10 mouse cellular contexts compared by ENCODE assay signal in the genomic region with DNA sequence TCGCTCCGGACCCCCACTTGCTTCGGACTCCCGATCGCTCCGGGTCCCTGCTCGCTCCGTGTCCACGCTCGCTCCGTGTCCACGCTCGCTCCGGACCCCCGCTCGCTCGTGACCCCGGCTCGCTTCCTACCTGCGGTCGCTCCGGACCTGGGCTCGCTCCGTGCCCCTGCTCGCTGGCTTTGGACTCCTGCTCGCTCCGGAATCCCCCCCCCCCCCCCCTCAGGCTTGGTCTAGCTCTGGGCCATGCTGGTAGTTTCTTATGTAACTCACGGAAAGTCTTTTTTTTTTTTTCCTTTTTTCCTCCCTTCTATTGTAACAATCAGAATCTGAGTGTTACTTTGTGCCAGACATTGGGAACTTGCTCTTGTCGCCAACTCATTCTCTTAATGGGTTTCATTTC. TPM values are rescaled to one million over a fixed set of nuclear protein-coding genes. Genes with fewer than 3 reads are reported as not detected.
DNase-seq lines count a peak whose midpoint lies in the region; ATAC-seq lines count a peak whose summit lies in the region.
"Had no signal": no experiment of that assay in that cellular context is flagged by ENCODE, and none has a peak within 500 bp of the region (broad histone marks: within the 10 kb centered on the region; RNA-seq: fewer than 3 reads in every experiment).

No protein-coding gene starts in this region.

- no peaks in the 10 kb centered on the region for H3K9me3 ChIP-seq in embryonic facial prominence, embryonic 15.5 days (replicated peaks)
- H3K9me3 ChIP-seq in intestine, embryonic 15.5 days: no peaks in the 10 kb centered on the region
- H3K9me3 ChIP-seq in neural tube, embryonic 12.5 days: no peaks in the 10 kb centered on the region

- H3K9ac ChIP-seq in embryonic facial prominence, embryonic 15.5 days: no peak overlapping the region
- peak overlapping the region; percentile 20; the same call in 1 of the 2 replicates for H3K9ac ChIP-seq in intestine, embryonic 15.5 days
- peak overlapping the region; percentile 35; the same call in 1 of the 2 replicates for H3K9ac ChIP-seq in neural tube, embryonic 12.5 days

- DNase-seq in kidney, postnatal 10 days: peak; percentile 17
- no peak for DNase-seq in kidney, adult 18-20 months
- no peak for DNase-seq in ovary, adult 18-20 months (ENCODE audit: low spot score)
- DNase-seq in cerebellum, adult 9-11 months: no peak
- DNase-seq: layer of hippocampus, postnatal 36 days had no signal

- H3K36me3 ChIP-seq in embryonic facial prominence, embryonic 15.5 days: no peaks in the 10 kb centered on the region
- H3K36me3 ChIP-seq in intestine, embryonic 15.5 days: no peaks in the 10 kb centered on the region
- H3K36me3 ChIP-seq in neural tube, embryonic 12.5 days: no peaks in the 10 kb centered on the region

- WGBS in embryonic facial prominence, embryonic 15.5 days: 2% methylated on average over 29 of the region's 29 CpGs
- 1% methylated on average over 29 of the region's 29 CpGs for WGBS in intestine, embryonic 15.5 days
- 1% methylated on average over 29 of the region's 29 CpGs for WGBS in neural tube, embryonic 12.5 days

- H3K4me1 ChIP-seq in embryonic facial prominence, embryonic 15.5 days: peaks cover 20% of the 10 kb centered on the region
- H3K4me1 ChIP-seq in intestine, embryonic 15.5 days (replicated peaks): peaks cover 7% of the 10 kb centered on the region; the same call in 1 of the 2 replicates
- peaks cover 9% of the 10 kb centered on the region for H3K4me1 ChIP-seq in neural tube, embryonic 12.5 days

- H3K4me2 ChIP-seq in embryonic facial prominence, embryonic 15.5 days (replicated peaks): peak overlapping the region; percentile 91
- peak overlapping the region; percentile 94 for H3K4me2 ChIP-seq in intestine, embryonic 15.5 days (replicated peaks)
- H3K4me2 ChIP-seq in neural tube, embryonic 12.5 days (replicated peaks): peak overlapping the region; percentile 95

- ATAC-seq in embryonic facial prominence, embryonic 15.5 days (ENCODE audit: insufficient number of reproducible peaks, low FRiP score, low TSS enrichment, low read depth): no peak
- ATAC-seq in intestine, embryonic 15.5 days: no peak
- ATAC-seq in neural tube, embryonic 12.5 days (ENCODE audit: low FRiP score, low read depth): no peak
- ATAC-seq in granulocyte monocyte progenitor cell, adult 5-6 weeks (replicated peaks; ENCODE audit: poor library complexity, severe bottlenecking): no peak
- ATAC-seq: Patski had no signal

- H3K27ac ChIP-seq in embryonic facial prominence, embryonic 15.5 days (replicated peaks): no peak overlapping the region
- no peak overlapping the region for H3K27ac ChIP-seq in intestine, embryonic 15.5 days
- H3K27ac ChIP-seq in neural tube, embryonic 12.5 days: no peak overlapping the region

- peak overlapping the region; percentile 47 for H3K4me3 ChIP-seq in embryonic facial prominence, embryonic 15.5 days (replicated peaks)
- peak overlapping the region; percentile 46 for H3K4me3 ChIP-seq in intestine, embryonic 15.5 days (replicated peaks)
- peak overlapping the region; percentile 51 for H3K4me3 ChIP-seq in neural tube, embryonic 12.5 days

- H3K27me3 ChIP-seq in embryonic facial prominence, embryonic 15.5 days: peaks cover 70% of the 10 kb centered on the region
- H3K27me3 ChIP-seq in intestine, embryonic 15.5 days (replicated peaks): peaks cover 54% of the 10 kb centered on the region
- H3K27me3 ChIP-seq in neural tube, embryonic 12.5 days (replicated peaks): peaks cover 81% of the 10 kb centered on the region

RNA-seq across cellular contexts. Expression of gene Slfn5, which starts 18.0 kb away (rescaled TPM):
- polyA plus RNA-seq in embryonic facial prominence, embryonic 15.5 days (2015; fragmentation: Nextera tagmentation; extraction: Ambion mirVana): 2.6 and 2.7 TPM in 2 replicates
- polyA plus RNA-seq in intestine, embryonic 15.5 days (2015; fragmentation: Nextera tagmentation; extraction: Ambion mirVana): 1.9 TPM in 2 replicates
- 0.59 and 1.6 TPM in 2 replicates for polyA plus RNA-seq in neural tube, embryonic 12.5 days (2016; fragmentation: Nextera tagmentation; extraction: Ambion mirVana)
- total RNA-seq in granulocyte monocyte progenitor cell, adult 5-6 weeks (2014; fragmentation: Nextera tagmentation): 1.7 TPM in 1 of 2 replicates, not detected in the other
- total RNA-seq in granulocyte monocyte progenitor cell, adult 5-6 weeks (2017): 0.82 and 3.3 TPM in 2 replicates
- polyA plus RNA-seq: Patski had no signal

RNA-seq across cellular contexts. Expression of gene Unc45b, which starts 22.8 kb away (rescaled TPM):
- 18.9 and 28.4 TPM in 2 replicates for polyA plus RNA-seq in embryonic facial prominence, embryonic 15.5 days (2015; fragmentation: Nextera tagmentation; extraction: Ambion mirVana)
- polyA plus RNA-seq in intestine, embryonic 15.5 days (2015; fragmentation: Nextera tagmentation; extraction: Ambion mirVana): 1.8 and 2.1 TPM in 2 replicates
- polyA plus RNA-seq in neural tube, embryonic 12.5 days (2016; fragmentation: Nextera tagmentation; extraction: Ambion mirVana): 5.4 TPM in 2 replicates
- total RNA-seq in granulocyte monocyte progenitor cell, adult 5-6 weeks (2014; fragmentation: Nextera tagmentation): not detected in 2 replicates
- not detected in 2 replicates for total RNA-seq in granulocyte monocyte progenitor cell, adult 5-6 weeks (2017)
- polyA plus RNA-seq: Patski had no signal

RNA-seq across cellular contexts. Expression of gene Nle1, which starts 25.0 kb away (rescaled TPM):
- 35.2 and 38.4 TPM in 2 replicates for polyA plus RNA-seq in embryonic facial prominence, embryonic 15.5 days (2015; fragmentation: Nextera tagmentation; extraction: Ambion mirVana)
- 29.9 and 31.7 TPM in 2 replicates for polyA plus RNA-seq in intestine, embryonic 15.5 days (2015; fragmentation: Nextera tagmentation; extraction: Ambion mirVana)
- polyA plus RNA-seq in neural tube, embryonic 12.5 days (2016; fragmentation: Nextera tagmentation; extraction: Ambion mirVana): 29.6 and 31.5 TPM in 2 replicates
- total RNA-seq in granulocyte monocyte progenitor cell, adult 5-6 weeks (2014; fragmentation: Nextera tagmentation): 36.8 and 41.7 TPM in 2 replicates
- total RNA-seq in granulocyte monocyte progenitor cell, adult 5-6 weeks (2017): 23.0 and 24.5 TPM in 2 replicates

RNA-seq across cellular contexts. Expression of gene Fndc8, which starts 41.3 kb away (rescaled TPM):
- polyA plus RNA-seq in embryonic facial prominence, embryonic 15.5 days (2015; fragmentation: Nextera tagmentation; extraction: Ambion mirVana): 0.39 and 0.51 TPM in 2 replicates
- polyA plus RNA-seq in intestine, embryonic 15.5 days (2015; fragmentation: Nextera tagmentation; extraction: Ambion mirVana): 0.15 and 0.23 TPM in 2 replicates
- polyA plus RNA-seq in neural tube, embryonic 12.5 days (2016; fragmentation: Nextera tagmentation; extraction: Ambion mirVana): 0.39 and 0.54 TPM in 2 replicates
- total RNA-seq in granulocyte monocyte progenitor cell, adult 5-6 weeks (2014; fragmentation: Nextera tagmentation): not detected in 2 replicates
- total RNA-seq in granulocyte monocyte progenitor cell, adult 5-6 weeks (2017): not detected in 2 replicates
- total RNA-seq: layer of hippocampus, postnatal 36 days had no signal

RNA-seq across cellular contexts. Expression of gene Rad51d, which starts 42.8 kb away (rescaled TPM):
- polyA plus RNA-seq in embryonic facial prominence, embryonic 15.5 days (2015; fragmentation: Nextera tagmentation; extraction: Ambion mirVana): 14.3 and 14.9 TPM in 2 replicates
- polyA plus RNA-seq in intestine, embryonic 15.5 days (2015; fragmentation: Nextera tagmentation; extraction: Ambion mirVana): 12.7 and 16.0 TPM in 2 replicates
- 12.6 and 13.5 TPM in 2 replicates for polyA plus RNA-seq in neural tube, embryonic 12.5 days (2016; fragmentation: Nextera tagmentation; extraction: Ambion mirVana)
- 11.5 and 24.9 TPM in 2 replicates for total RNA-seq in granulocyte monocyte progenitor cell, adult 5-6 weeks (2014; fragmentation: Nextera tagmentation)
- total RNA-seq in granulocyte monocyte progenitor cell, adult 5-6 weeks (2017): 15.3 and 18.2 TPM in 2 replicates
